Mouse (Mus musculus): Measurements from ENCODE around the gene Olfr791. TPM values are rescaled to one million over a fixed set of nuclear protein-coding genes. Genes with fewer than 3 reads are reported as not detected.

Gene Olfr791
- total and polyA plus RNA-seq, 3 experiments: not detected

DNA sequence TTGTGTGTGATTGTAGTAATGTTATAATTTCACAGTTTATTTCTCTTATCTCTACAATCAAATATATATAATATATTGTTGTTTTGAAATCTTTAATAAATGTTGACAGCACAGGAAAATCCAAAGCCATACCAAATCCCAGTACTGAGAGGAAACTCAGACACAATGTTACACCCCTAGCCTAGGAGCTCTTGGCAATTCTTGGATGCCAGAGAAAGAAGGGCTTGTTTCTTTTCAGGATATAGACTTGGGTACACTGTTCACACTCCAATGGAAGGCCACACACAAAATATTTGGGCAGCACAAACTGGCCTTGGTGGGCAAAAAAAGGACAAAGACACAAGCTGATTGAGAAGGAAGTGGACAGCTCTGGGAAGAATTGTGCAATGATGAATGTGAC lies 47.9 kb upstream of the Olfr791 start:
- dilution Hi-C loops (cut with MboI; ENCODE audit: extremely low pct_ligation_motif_present, extremely low pct_unique_long_range_greater_than_20kb, low sequenced_read_pairs) (no loop called here), in situ Hi-C loops (cut with MboI; ENCODE audit: low pct_ligation_motif_present, low pct_unique_long_range_greater_than_20kb, low sequenced_read_pairs) (no loop called here)

DNA sequence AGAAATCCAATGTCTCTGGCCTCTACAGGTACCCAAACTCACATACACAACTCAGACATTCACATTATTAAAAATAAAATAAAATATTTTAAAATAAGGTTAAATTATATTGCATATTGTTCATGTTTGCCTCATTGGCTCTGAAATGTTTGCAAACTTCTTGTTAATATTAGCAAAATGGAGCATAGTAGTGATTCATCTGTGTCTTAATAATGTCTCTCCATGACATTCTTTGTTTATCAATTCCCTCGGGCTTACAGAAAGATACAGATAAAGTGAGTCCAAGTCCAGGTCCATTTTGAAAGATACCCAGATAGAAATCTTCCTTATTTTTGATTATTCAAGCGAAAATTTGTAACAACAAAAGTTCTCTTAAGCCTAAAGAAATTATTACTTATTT lies 37.1 kb upstream of the Olfr791 start, which contains the start of gene Olfr789:
Gene Olfr789 (plus strand): TSS at position 301 of the 400 bp plus-strand sequence.
- in situ Hi-C loops (cut with MboI; ENCODE audit: low pct_ligation_motif_present, low pct_unique_long_range_greater_than_20kb, low sequenced_read_pairs): no loop called here
- DNase-seq (ENCODE audit: extremely low read depth): no peak
- no peaks in the 10 kb centered on the region for H3K4me1 ChIP-seq (ENCODE audit: control insufficient read depth in 1 of 2, insufficient read depth in 2 of 2)

More for the DNA sequence above, 47.9 kb upstream of the Olfr791 start:
- DNase-seq (ENCODE audit: extremely low read depth): no peak
- H3K36me3 ChIP-seq (replicated peaks in 1 of 2; ENCODE audit: control insufficient read depth in 1 of 2, insufficient read depth in 1 of 2, low read length in 1 of 2): no peaks in the 10 kb centered on the region
- H3K9me3 ChIP-seq (replicated peaks; ENCODE audit: low read length): no peaks in the 10 kb centered on the region
- no peaks in the 10 kb centered on the region for H3K27me3 ChIP-seq (replicated peaks)
- H3K27ac ChIP-seq (ENCODE audit: insufficient read depth, low read depth): no peak overlapping the region
- H3K79me2 ChIP-seq (replicated peaks; ENCODE audit: control insufficient read depth, extremely low read depth, insufficient read depth, poor library complexity, severe bottlenecking): no peaks in the 10 kb centered on the region
- H3K4me1 ChIP-seq (ENCODE audit: control insufficient read depth in 1 of 2, insufficient read depth in 2 of 2): no peaks in the 10 kb centered on the region
- no peak overlapping the region for H3K9ac ChIP-seq (ENCODE audit: insufficient read depth, low read depth)
- H3K4me2 ChIP-seq (ENCODE audit: insufficient read depth, low read depth, poor library complexity, severe bottlenecking): no peak overlapping the region
- no peak overlapping the region for H3K4me3 ChIP-seq (replicated peaks in 1 of 3; ENCODE audit: low read depth in 2 of 3, low read length in 2 of 3, poor library complexity in 1 of 3)
- TF ChIP-seq SIN3A (IDR thresholded peaks at IDR 0.05; ENCODE audit: low read length) (no peak), EP300 (IDR thresholded peaks at IDR 0.05; ENCODE audit: low read length) (no peak), USF1 (IDR thresholded peaks at IDR 0.05; ENCODE audit: low read depth, low read length) (no peak)

DNA sequence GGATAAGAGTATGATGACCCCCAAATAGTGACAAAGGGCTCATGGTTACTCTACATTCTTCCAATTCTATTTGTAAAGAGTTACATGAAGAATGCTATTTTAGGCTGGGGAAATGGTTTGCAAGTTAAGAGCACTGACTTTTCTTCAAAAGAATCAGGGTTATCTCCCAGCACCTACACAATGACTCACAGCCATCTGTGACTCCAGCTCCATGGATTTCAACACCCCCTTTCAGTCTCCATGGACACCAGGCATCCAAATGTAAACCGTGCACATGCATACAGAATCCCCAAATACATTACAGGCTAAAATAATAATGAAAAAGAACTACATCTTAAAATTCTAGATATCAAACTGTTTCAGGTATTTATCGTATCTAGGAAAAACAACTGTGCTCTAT lies 31.5 kb upstream of the Olfr791 start:
- no peak overlapping the region for H3K9ac ChIP-seq (ENCODE audit: insufficient read depth, low read depth)
- no peaks in the 10 kb centered on the region for H3K79me2 ChIP-seq (replicated peaks; ENCODE audit: control insufficient read depth, extremely low read depth, insufficient read depth, poor library complexity, severe bottlenecking)
- H3K27me3 ChIP-seq (replicated peaks): no peaks in the 10 kb centered on the region
- no peaks in the 10 kb centered on the region for H3K4me1 ChIP-seq (ENCODE audit: control insufficient read depth in 1 of 2, insufficient read depth in 2 of 2)
- H3K4me2 ChIP-seq (ENCODE audit: insufficient read depth, low read depth, poor library complexity, severe bottlenecking): no peak overlapping the region
- TF ChIP-seq IRF4 (IDR thresholded peaks at IDR 0.05; ENCODE audit: low read depth, low read length): no peak
- no peak for TF ChIP-seq MEF2A (IDR thresholded peaks at IDR 0.05; ENCODE audit: borderline replicate concordance, low read depth, low read length)
- TF ChIP-seq BHLHE40 (IDR thresholded peaks at IDR 0.05; ENCODE audit: low read depth, low read length): no peak
- TF ChIP-seq MYC (IDR thresholded peaks at IDR 0.05; ENCODE audit: low read depth, low read length): no peak
- TF ChIP-seq RCOR1 (conservative IDR thresholded peaks at IDR 0.05; ENCODE audit: low read depth, low read length): no peak
- no peak for TF ChIP-seq CTCF (conservative IDR thresholded peaks at IDR 0.05 in 1 of 2, IDR thresholded peaks at IDR 0.05 in 1 of 2; ENCODE audit: low read depth in 2 of 2, low read length in 2 of 2)
- no peak for TF ChIP-seq NRF1 (IDR thresholded peaks at IDR 0.05; ENCODE audit: low read depth, low read length)
- TF ChIP-seq SMC3 (IDR thresholded peaks at IDR 0.05; ENCODE audit: low read depth, low read length): no peak
- no peak for TF ChIP-seq UBTF (IDR thresholded peaks at IDR 0.05; ENCODE audit: low read depth, low read length)
- no peak for TF ChIP-seq ZC3H11A (IDR thresholded peaks at IDR 0.05; ENCODE audit: low read depth, low read length)
- no peak for TF ChIP-seq MAZ (IDR thresholded peaks at IDR 0.05; ENCODE audit: low read depth, low read length)
- no peak for TF ChIP-seq ETS1 (conservative IDR thresholded peaks at IDR 0.05; ENCODE audit: low read depth, low read length)
- dilution Hi-C loops (cut with MboI; ENCODE audit: extremely low pct_ligation_motif_present, extremely low pct_unique_long_range_greater_than_20kb, low sequenced_read_pairs): no loop called here
- no peaks in the 10 kb centered on the region for H3K9me3 ChIP-seq (replicated peaks; ENCODE audit: low read length)
- no peak overlapping the region for H3K4me3 ChIP-seq (replicated peaks in 1 of 3; ENCODE audit: low read depth in 2 of 3, low read length in 2 of 3, poor library complexity in 1 of 3)
- H3K36me3 ChIP-seq (replicated peaks in 1 of 2; ENCODE audit: control insufficient read depth in 1 of 2, insufficient read depth in 1 of 2, low read length in 1 of 2): no peaks in the 10 kb centered on the region
- no peak overlapping the region for H3K27ac ChIP-seq (ENCODE audit: insufficient read depth, low read depth)
- no peak for DNase-seq (ENCODE audit: extremely low read depth)
- in situ Hi-C loops (cut with MboI; ENCODE audit: low pct_ligation_motif_present, low pct_unique_long_range_greater_than_20kb, low sequenced_read_pairs): no loop called here

More for the DNA sequence above, 37.1 kb upstream of the Olfr791 start, which contains the start of gene Olfr789:
- Histone ChIP-seq H3K27ac (ENCODE audit: insufficient read depth, low read depth) (no peak within 1 kb of the TSS), H3K9me3 (replicated peaks; ENCODE audit: low read length) (no peaks in the 10 kb centered on the region), H3K4me2 (ENCODE audit: insufficient read depth, low read depth, poor library complexity, severe bottlenecking) (no peak within 1 kb of the TSS), H3K9ac (ENCODE audit: insufficient read depth, low read depth) (no peak within 1 kb of the TSS), H3K36me3 (replicated peaks in 1 of 2; ENCODE audit: control insufficient read depth in 1 of 2, insufficient read depth in 1 of 2, low read length in 1 of 2) (no peaks in the 10 kb centered on the region), H3K79me2 (replicated peaks; ENCODE audit: control insufficient read depth, extremely low read depth, insufficient read depth, poor library complexity, severe bottlenecking) (no peaks in the 10 kb centered on the region), H3K27me3 (replicated peaks) (no peaks in the 10 kb centered on the region), H3K4me3 (replicated peaks in 1 of 3; ENCODE audit: low read depth in 2 of 3, low read length in 2 of 3, poor library complexity in 1 of 3) (no peak within 1 kb of the TSS)
- dilution Hi-C loops (cut with MboI; ENCODE audit: extremely low pct_ligation_motif_present, extremely low pct_unique_long_range_greater_than_20kb, low sequenced_read_pairs): no loop called here
- TF ChIP-seq TBP (conservative IDR thresholded peaks at IDR 0.05; ENCODE audit: low read depth, low read length): no peak
- no peak for TF ChIP-seq ELF1 (IDR thresholded peaks at IDR 0.05; ENCODE audit: low read depth, low read length)
- TF ChIP-seq TCF12 (IDR thresholded peaks at IDR 0.05; ENCODE audit: low read depth, low read length): no peak
- TF ChIP-seq USF1 (IDR thresholded peaks at IDR 0.05; ENCODE audit: low read depth, low read length): no peak
- TF ChIP-seq CHD2 (IDR thresholded peaks at IDR 0.05; ENCODE audit: low read length): no peak
- TF ChIP-seq HCFC1 (IDR thresholded peaks at IDR 0.05; ENCODE audit: low read depth, low read length): no peak
- no peak for TF ChIP-seq EP300 (IDR thresholded peaks at IDR 0.05; ENCODE audit: low read length)
- no peak for TF ChIP-seq KAT2A (IDR thresholded peaks at IDR 0.05; ENCODE audit: insufficient replicate concordance, low read length)
- TF ChIP-seq JUN (IDR thresholded peaks at IDR 0.05; ENCODE audit: insufficient read depth, low read depth, low read length): no peak
- TF ChIP-seq MAFK (IDR thresholded peaks at IDR 0.05; ENCODE audit: insufficient replicate concordance, low read length): no peak
- TF ChIP-seq MXI1 (IDR thresholded peaks at IDR 0.05; ENCODE audit: low read depth, low read length): no peak
- no peak for TF ChIP-seq CHD1 (IDR thresholded peaks at IDR 0.05; ENCODE audit: low read depth, low read length)

Data from CH12.LX (cell line).